Mouse (Mus musculus) bone marrow macrophage, adult 2 months (primary cell): Measurements from ENCODE around the gene Crls1.

Experiments
- CTCF ChIP-seq: IDR thresholded peaks from 2 replicates; pipeline ENCODE4 v1.5.1; 2012; ENCODE audit warnings: low read depth, mild to moderate bottlenecking, low read length, moderate library complexity
- POLR2A ChIP-seq: IDR thresholded peaks from 2 replicates; pipeline ENCODE4 v1.6.1; 2012; ENCODE audit warnings: mild to moderate bottlenecking, low read depth, low read length, borderline replicate concordance

DNA sequence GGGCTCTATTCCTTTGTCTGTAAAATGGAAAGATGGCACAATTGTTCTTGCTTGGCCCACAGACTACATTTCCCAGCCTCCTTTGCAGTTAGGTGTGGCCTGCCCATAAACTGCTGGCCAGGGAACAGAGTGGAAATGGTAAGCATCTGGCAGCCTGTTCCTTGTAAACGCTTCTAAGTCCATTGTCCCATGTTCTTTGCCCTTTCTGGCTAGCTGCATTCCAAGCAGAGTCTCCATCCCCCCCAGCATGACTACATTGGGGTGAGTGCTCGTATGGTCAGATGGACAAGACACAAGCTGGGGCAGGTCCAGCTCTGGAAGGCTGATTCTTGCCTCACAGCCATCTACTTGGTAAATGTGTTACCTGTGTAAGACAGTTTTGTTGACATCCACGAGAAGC lies 25.2 kb downstream of the Crls1 start:
- TF ChIP-seq CTCF = no peak
- no peak for TF ChIP-seq POLR2A
